Mouse (Mus musculus) regulatory T cell (primary cell): Measurements from ENCODE around the gene Hectd4.

ENCODE experiments used
- in situ Hi-C: fragments of 300-600 bp; cut with MboI, MseI; formaldehyde crosslinking; loops from one replicate; pipeline ENCODE4 v1.15.1; 2025; ENCODE audit warnings: high pct_unique_total_duplicates

Gene Hectd4

GRCm38 (mm10) chr5:121389106-121389505 is 169.1 kb downstream of the Hectd4 start:
- in situ Hi-C loops = no loop called here

GRCm38 (mm10) chr5:121389691-121390090 is 169.7 kb downstream of the Hectd4 start:
- in situ Hi-C loops = no loop called here

- in situ Hi-C loops = no loop called here
Observed at GRCm38 (mm10) chr5:121392667-121393380, 172.8 kb downstream of the Hectd4 start.

- in situ Hi-C loops = no loop called here
Observed at GRCm38 (mm10) chr5:121393402-121393801, 173.4 kb downstream of the Hectd4 start.

GRCm38 (mm10) chr5:121395621-121396020 is 175.6 kb downstream of the Hectd4 start:
- in situ Hi-C loops = no loop called here

- in situ Hi-C loops = no loop called here
Observed at GRCm38 (mm10) chr5:121397187-121398145, 177.4 kb downstream of the Hectd4 start, which contains the start of gene Naa25. TSS of gene Naa25 (plus strand) at chr5:121397936.

- in situ Hi-C loops = no loop called here
Observed at GRCm38 (mm10) chr5:121398146-121398964, 178.3 kb downstream of the Hectd4 start.

- in situ Hi-C loops = no loop called here
Observed at GRCm38 (mm10) chr5:121398965-121399462, 179.0 kb downstream of the Hectd4 start.

GRCm38 (mm10) chr5:121399540-121399939 is 179.5 kb downstream of the Hectd4 start:
- in situ Hi-C loops = no loop called here

- in situ Hi-C loops = no loop called here
Observed at GRCm38 (mm10) chr5:121400064-121400463, 180.0 kb downstream of the Hectd4 start.

- in situ Hi-C loops = no loop called here
Observed at GRCm38 (mm10) chr5:121400849-121401248, 180.8 kb downstream of the Hectd4 start.

- in situ Hi-C loops = loop anchor here (5.0 kb wide), 1 partner anchor 34 kb away; no protein-coding TSS in a partner anchor
Observed at GRCm38 (mm10) chr5:121407856-121408255, 187.8 kb downstream of the Hectd4 start.

- in situ Hi-C loops = no loop called here
Observed at GRCm38 (mm10) chr5:121410975-121411374, 191.0 kb downstream of the Hectd4 start.
